Mouse (Mus musculus): Measurements from ENCODE around the gene Tead1.

- TF ChIP-seq CTCF (IDR thresholded peaks at IDR 0.05; ENCODE audit: borderline replicate concordance, control insufficient read depth, extremely low read depth, insufficient read depth, low read length, poor library complexity) (no peak), POLR2A (IDR thresholded peaks at IDR 0.05; ENCODE audit: control insufficient read depth, extremely low read depth, insufficient read depth, low read length, poor library complexity) (no peak)
Observed at GRCm38 (mm10) chr7:112747187-112747586, 68.1 kb downstream of the Tead1 start.
